Comparison of ENCODE assay signal across 13 mouse cellular contexts in the genomic region with DNA sequence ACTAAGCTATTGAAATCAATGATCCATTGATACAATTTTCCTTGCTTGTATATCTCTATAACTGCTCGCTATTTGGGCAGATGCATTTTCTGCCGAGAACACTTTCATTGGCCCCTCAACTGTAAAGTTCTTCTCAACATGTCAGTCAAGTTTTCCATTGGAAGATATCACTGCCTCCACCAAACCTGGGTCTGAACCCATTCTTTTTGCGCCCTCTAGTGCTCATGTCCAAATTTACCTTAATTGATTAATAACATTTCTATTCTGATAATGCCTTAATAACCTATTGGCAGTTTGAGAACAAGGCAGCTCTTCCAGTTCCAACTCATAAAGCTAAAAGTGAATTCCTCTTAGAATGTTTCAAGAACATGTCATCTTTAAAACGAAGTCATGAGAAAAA.
DNase-seq lines count a peak whose midpoint lies in the region; ATAC-seq and TF ChIP-seq lines count a peak whose summit lies in the region.
"Had no signal": no experiment of that assay in that cellular context is flagged by ENCODE, and none has a peak within 500 bp of the region (broad histone marks: within the 10 kb centered on the region; RNA-seq: fewer than 3 reads in every experiment).

No protein-coding gene starts in this region.

- H3K4me3 ChIP-seq in forebrain, embryonic 14.5 days (ENCODE audit: low read depth, low read length), result no peak overlapping the region
- H3K4me3 ChIP-seq in forebrain, embryonic 16.5 days (replicated peaks; ENCODE audit: low read length), result no peak overlapping the region
- H3K4me3 ChIP-seq in liver, adult 2 months (ENCODE audit: insufficient read depth, low read depth, low read length), result no peak overlapping the region
- no peak overlapping the region for H3K4me3 ChIP-seq in liver, embryonic 12.5 days
- H3K4me3 ChIP-seq: lung, embryonic 15.5 days had no signal

- H3K36me3 ChIP-seq in forebrain, embryonic 14.5 days (ENCODE audit: control insufficient read depth, insufficient read depth, low read length), result no peaks in the 10 kb centered on the region
- no peaks in the 10 kb centered on the region for H3K36me3 ChIP-seq in forebrain, embryonic 16.5 days (ENCODE audit: control insufficient read depth, insufficient read depth)
- H3K36me3 ChIP-seq in liver, adult 2 months (ENCODE audit: control insufficient read depth, insufficient read depth, low read length), result no peaks in the 10 kb centered on the region
- H3K36me3 ChIP-seq in liver, embryonic 12.5 days, result no peaks in the 10 kb centered on the region
- H3K36me3 ChIP-seq: lung, embryonic 15.5 days had no signal

- no peak overlapping the region for H3K27ac ChIP-seq in forebrain, embryonic 14.5 days (ENCODE audit: low read depth, low read length)
- H3K27ac ChIP-seq in forebrain, embryonic 16.5 days (ENCODE audit: low read length), result no peak overlapping the region
- H3K27ac ChIP-seq in liver, adult 2 months (replicated peaks; ENCODE audit: insufficient read depth, low read depth, low read length), result no peak overlapping the region
- no peak overlapping the region for H3K27ac ChIP-seq in liver, embryonic 12.5 days
- H3K27ac ChIP-seq: lung, embryonic 15.5 days had no signal

- H3K9ac ChIP-seq in forebrain, embryonic 14.5 days (ENCODE audit: low read length), result no peak overlapping the region
- H3K9ac ChIP-seq in forebrain, embryonic 16.5 days (replicated peaks; ENCODE audit: low read depth, low read length), result no peak overlapping the region
- H3K9ac ChIP-seq in liver, adult 2 months (ENCODE audit: low read depth, low read length), result no peak overlapping the region
- H3K9ac ChIP-seq in liver, embryonic 12.5 days, result no peak overlapping the region
- H3K9ac ChIP-seq: lung, embryonic 15.5 days had no signal

- DNase-seq in forebrain, embryonic 14.5 days (ENCODE audit: low spot score), result peak; percentile 56
- DNase-seq in liver, adult 2 months (ENCODE audit: extremely low read depth, low read depth, low spot score), result peak; percentile 3
- peak; percentile 32 for DNase-seq in MEL-GATA-1-ER (ENCODE audit: extremely low read depth, low read depth)
- DNase-seq in thymus, postnatal 4 days, result no peak
- no peak for DNase-seq in testis, postnatal 10 days (ENCODE audit: low spot score)
- DNase-seq: adrenal gland, postnatal 36 days; kidney, adult 2 months; right cerebral cortex, postnatal 25 days had no signal

- H3K27me3 ChIP-seq in forebrain, embryonic 14.5 days (replicated peaks; ENCODE audit: control insufficient read depth, insufficient read depth, low read length), result no peaks in the 10 kb centered on the region
- no peaks in the 10 kb centered on the region for H3K27me3 ChIP-seq in forebrain, embryonic 16.5 days (replicated peaks; ENCODE audit: control insufficient read depth, insufficient read depth, low read length)
- no peaks in the 10 kb centered on the region for H3K27me3 ChIP-seq in liver, adult 2 months (ENCODE audit: control insufficient read depth, insufficient read depth, low read length)
- H3K27me3 ChIP-seq in liver, embryonic 12.5 days (replicated peaks), result no peaks in the 10 kb centered on the region
- H3K27me3 ChIP-seq: CH12.LX; lung, embryonic 15.5 days had no signal

- H3K4me1 ChIP-seq in forebrain, embryonic 14.5 days (ENCODE audit: control insufficient read depth, insufficient read depth, low read length), result no peaks in the 10 kb centered on the region
- H3K4me1 ChIP-seq in forebrain, embryonic 16.5 days (replicated peaks; ENCODE audit: control insufficient read depth, insufficient read depth, low read length), result no peaks in the 10 kb centered on the region
- no peaks in the 10 kb centered on the region for H3K4me1 ChIP-seq in liver, adult 2 months (ENCODE audit: control insufficient read depth, insufficient read depth, low read length)
- no peaks in the 10 kb centered on the region for H3K4me1 ChIP-seq in liver, embryonic 12.5 days
- H3K4me1 ChIP-seq: lung, embryonic 15.5 days had no signal

- no peak for TF ChIP-seq POLR2A in liver, adult 2 months (IDR thresholded peaks at IDR 0.05; ENCODE audit: extremely low read depth, insufficient read depth, low read length)

- no peak for TF ChIP-seq CTCF in liver, adult 2 months (IDR thresholded peaks at IDR 0.05; ENCODE audit: low read depth, low read length)

- no peaks in the 10 kb centered on the region for H3K79me2 ChIP-seq in liver, adult 2 months (ENCODE audit: control insufficient read depth, insufficient read depth, low read length)

- 45% methylated on average over 4 of the region's 4 CpGs for WGBS in forebrain, embryonic 14.5 days
- 38% methylated on average over 4 of the region's 4 CpGs for WGBS in forebrain, embryonic 16.5 days
- 47% methylated on average over 4 of the region's 4 CpGs for WGBS in liver, adult 2 months
- WGBS in liver, embryonic 12.5 days (ENCODE audit: insufficient replicate concordance), result 42% methylated on average over 4 of the region's 4 CpGs

- no peaks in the 10 kb centered on the region for H3K9me3 ChIP-seq in forebrain, embryonic 14.5 days (replicated peaks; ENCODE audit: control insufficient read depth, low read length)
- no peaks in the 10 kb centered on the region for H3K9me3 ChIP-seq in forebrain, embryonic 16.5 days (ENCODE audit: control insufficient read depth, low read length)
- no peaks in the 10 kb centered on the region for H3K9me3 ChIP-seq in liver, embryonic 12.5 days (replicated peaks)
- H3K9me3 ChIP-seq: lung, embryonic 15.5 days had no signal

- no peak overlapping the region for H3K4me2 ChIP-seq in forebrain, embryonic 14.5 days (ENCODE audit: low read length)
- no peak overlapping the region for H3K4me2 ChIP-seq in forebrain, embryonic 16.5 days (ENCODE audit: low read length)
- H3K4me2 ChIP-seq in liver, embryonic 12.5 days, result no peak overlapping the region
- H3K4me2 ChIP-seq: lung, embryonic 15.5 days had no signal

- ATAC-seq in forebrain, embryonic 14.5 days, result peak; percentile 52; the same call in 1 of the 2 replicates
- no peak for ATAC-seq in forebrain, embryonic 16.5 days
- ATAC-seq in liver, embryonic 12.5 days, result no peak
- 0 out of 2 replicates have a peak, but pooled peaks have one; percentile 37 for ATAC-seq in megakaryocyte progenitor cell, adult 5-6 weeks (replicated peaks; ENCODE audit: poor library complexity)

Comparison
In these comparisons a context has a peak if more than half of its experiments do, and no peak if none do; other contexts are left out.
1. ATAC-seq: peak in forebrain, embryonic 14.5 days (single experiment) and megakaryocyte progenitor cell, adult 5-6 weeks (single experiment); none in forebrain, embryonic 16.5 days (single experiment) and liver, embryonic 12.5 days (single experiment).
2. DNase-seq: peak in forebrain, embryonic 14.5 days (single experiment), liver, adult 2 months (single experiment) and MEL-GATA-1-ER (single experiment); none in thymus, postnatal 4 days (single experiment) and testis, postnatal 10 days (single experiment).